Mouse (Mus musculus): ENCODE measurements around the gene Gm10184.
"Not testable (repeated sequence)": the region's sequence is repeated elsewhere in the genome, so short reads cannot be mapped to it uniquely, and the experiment has no call there.

Gm10184 gene

DNA sequence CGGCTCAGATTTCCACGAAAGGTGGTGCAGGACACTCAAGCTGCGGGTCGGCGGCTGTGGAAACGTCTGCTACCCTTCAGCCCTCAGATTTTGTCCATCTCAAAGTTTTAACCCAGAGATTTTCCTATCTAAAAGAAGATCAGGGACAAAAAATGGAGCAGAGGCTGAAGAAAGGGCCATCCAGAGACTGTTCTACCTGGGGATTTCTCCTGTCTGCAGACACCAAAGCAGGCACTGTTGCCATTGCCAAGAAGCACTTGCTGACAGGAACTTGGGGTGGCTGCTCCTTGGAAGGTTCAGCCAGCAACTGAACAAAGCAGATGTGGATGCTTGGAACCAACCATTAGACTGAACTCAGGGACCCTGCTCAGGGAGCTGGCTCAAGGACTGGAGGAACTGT, at the start of gene Gm10184:
Gene Gm10184, minus strand, starts transcription at position 101 of the 400 bp plus-strand sequence.
- DNase-seq (ENCODE audit: low spot score) = no peak

DNA sequence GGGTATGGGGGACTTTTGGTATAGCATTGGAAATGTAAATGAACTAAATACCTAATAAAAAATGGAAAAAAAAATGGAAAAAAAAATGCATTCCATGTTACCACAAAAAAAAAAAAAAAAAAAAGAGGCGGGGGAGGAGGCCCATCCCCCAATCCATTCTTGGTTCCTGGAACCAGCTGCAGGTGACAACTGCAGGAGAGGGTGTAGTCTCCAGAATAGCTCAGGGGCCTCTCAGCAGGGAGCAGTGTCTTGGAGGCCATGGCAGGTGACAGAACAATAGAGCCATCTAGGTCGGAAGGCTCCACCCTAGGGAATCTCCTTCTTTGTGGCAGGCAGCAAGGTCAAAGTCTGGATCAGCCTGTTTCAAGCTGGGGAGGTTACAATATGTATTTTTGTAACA, 23.7 kb upstream of the Gm10184 start:
- no peak for DNase-seq (ENCODE audit: low spot score)

DNA sequence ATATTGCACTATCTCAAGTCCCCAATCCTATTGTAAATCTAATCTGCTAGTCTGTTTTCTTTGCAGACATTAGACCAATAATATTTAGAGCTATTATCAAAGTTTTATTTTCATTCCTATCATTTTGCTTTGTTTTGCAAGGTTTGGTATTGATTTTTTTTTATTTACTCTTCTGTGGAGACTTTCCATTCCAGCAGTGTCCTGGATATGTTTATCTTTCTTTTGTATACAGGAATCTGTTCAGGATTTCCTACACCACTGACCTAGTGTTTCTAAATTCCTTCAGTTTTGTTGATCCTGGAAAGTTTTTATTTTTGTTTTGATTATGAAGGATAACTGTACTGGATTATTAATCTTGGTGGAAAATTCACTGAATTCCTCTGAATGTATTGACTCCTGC, 2.6 kb downstream of the Gm10184 start:
- DNase-seq (ENCODE audit: low spot score) = no peak

DNA sequence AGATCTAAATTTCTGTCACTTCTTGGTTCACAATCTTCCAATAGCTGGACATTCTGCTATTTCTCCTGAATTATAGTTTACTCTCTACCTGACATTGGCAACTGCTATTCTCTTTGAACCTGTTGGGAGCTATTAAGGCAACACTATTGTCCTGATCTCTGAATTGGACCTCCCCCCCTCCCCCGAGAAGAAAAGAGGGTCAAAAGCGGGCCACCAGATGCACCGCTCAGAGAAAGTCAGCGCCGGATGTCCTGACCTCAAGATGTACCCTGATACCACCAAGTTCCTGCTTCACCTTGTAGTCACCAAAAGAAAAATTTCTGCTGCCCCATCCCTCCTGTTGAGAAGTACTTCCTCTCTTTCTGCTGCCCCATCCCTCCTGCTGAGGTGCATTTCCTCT, 5.5 kb downstream of the Gm10184 start:
- not testable (repeated sequence) for DNase-seq (ENCODE audit: low spot score)

DNA sequence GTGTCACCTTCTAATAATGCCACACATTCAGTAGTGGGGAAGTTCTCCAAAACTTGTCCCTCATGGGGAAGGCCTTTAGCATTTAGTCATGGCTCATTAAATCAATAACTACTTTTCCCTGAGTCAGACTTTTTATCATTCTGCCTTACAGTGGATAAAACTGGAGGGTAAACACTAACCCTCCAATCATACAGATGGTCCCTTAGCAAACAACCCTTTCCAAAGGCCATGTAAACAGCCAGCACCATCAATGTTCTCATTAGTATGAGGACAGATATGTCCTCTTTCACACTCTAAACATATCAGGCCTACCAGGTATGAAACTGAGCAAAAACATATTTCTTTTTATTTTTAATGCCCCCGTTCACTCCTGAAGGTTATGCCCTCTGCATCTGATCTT, 7.5 kb downstream of the Gm10184 start:
- DNase-seq (ENCODE audit: low spot score) = no peak

DNA sequence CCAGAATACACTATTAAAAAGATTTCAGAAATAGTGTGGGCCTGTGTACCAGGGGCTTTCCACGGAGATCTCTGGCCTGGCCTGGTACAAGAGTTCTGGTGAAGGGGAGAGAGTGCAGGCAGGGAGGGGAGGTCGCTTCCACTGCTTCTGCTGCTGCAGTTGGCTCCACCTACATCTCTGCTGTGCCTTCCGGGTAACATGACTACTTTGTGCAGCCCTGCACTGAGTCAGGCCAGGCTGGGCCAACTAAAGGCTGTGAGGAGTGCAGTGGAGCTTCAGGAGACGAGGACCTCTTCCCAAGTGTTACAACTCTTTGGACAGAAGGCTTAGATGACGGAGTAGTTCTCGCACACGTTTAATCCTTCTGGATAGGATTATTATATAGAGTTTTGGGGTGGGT, 9.6 kb downstream of the Gm10184 start:
- DNase-seq (ENCODE audit: low spot score) = no peak

DNA sequence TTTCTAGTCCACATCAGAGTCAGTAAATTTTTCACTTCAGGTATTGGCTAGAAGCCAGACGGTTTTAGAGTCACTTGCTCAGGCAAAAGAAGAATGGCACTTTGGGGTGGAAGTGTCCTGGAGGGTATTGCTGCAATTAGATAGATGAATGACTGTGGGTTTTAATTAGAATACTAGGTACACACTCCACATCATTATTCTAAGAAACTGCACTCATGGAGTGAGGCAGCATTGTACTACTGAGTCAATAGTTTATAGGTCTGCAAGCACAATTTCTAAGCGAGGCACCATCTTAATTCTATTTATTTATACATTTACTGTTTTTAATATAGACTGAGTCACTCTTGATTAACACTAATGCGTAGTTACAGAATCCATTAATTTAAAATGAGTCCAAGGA, 10.4 kb downstream of the Gm10184 start:
- DNase-seq (ENCODE audit: low spot score) = no peak

DNA sequence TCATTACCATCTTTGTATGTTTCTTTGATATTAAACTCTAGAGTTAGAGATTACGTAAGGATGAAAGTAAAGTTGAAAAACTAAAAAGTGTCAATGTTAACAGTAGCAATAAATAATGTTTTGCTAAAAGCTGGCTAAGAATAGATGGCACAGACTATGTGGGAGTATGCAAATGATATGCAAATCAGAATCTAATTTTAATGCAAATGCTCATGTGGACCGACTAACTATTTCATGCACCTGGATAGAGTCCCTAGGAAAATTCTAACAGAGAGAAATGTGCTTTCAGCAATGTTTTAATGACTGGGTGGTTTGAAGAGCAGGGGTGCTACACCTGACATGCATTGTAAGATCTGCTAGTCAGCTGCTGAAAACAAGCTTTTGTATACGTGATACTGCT, 45.3 kb downstream of the Gm10184 start:
- no peak for DNase-seq (ENCODE audit: low spot score)

All from ovary, postnatal 10 days (tissue).